Mouse (Mus musculus) megakaryocyte progenitor cell, adult 5-6 weeks (primary cell): ENCODE results near the gene Igsf10. TPM values are rescaled to one million over a fixed set of nuclear protein-coding genes. Genes with fewer than 3 reads are reported as not detected.

Experiments used
- ATAC-seq: replicated peaks from 2 replicates; pipeline ENCODE4 v1.8.0; 2016; ENCODE audit warnings: mild to moderate bottlenecking, moderate TSS enrichment, inconsistent platforms; ENCODE audit not compliant: poor library complexity
- total RNA-seq, 2 experiments: library from RNA; stranded (forward) in 1 of 2; stranded (reverse) in 1 of 2; fragments of 157-497, 149-512 nt in 1 of 2; fragments of 200-1000 nt in 1 of 2; gene quantifications; 2 replicates each; pipeline versions ENCODE4 v1.2.3 to v1.2.4; 2015 to 2017

Igsf10 gene
- total RNA-seq, 2 experiments from 2014 or later: 0.02 to 0.04 TPM

GRCm38 (mm10) chr3:59293437-59294199, 50.6 kb downstream of the Igsf10 start:
- ATAC-seq: no peak

- ATAC-seq: no peak
Measured at GRCm38 (mm10) chr3:59290551-59290950, 53.6 kb downstream of the Igsf10 start.

GRCm38 (mm10) chr3:59278620-59279019, 65.6 kb downstream of the Igsf10 start:
- no peak for ATAC-seq

- ATAC-seq: no peak
Measured at GRCm38 (mm10) chr3:59278254-59278533, 66.0 kb downstream of the Igsf10 start.

GRCm38 (mm10) chr3:59277502-59278253, 66.5 kb downstream of the Igsf10 start:
- ATAC-seq: no peak

GRCm38 (mm10) chr3:59270811-59271210, 73.4 kb downstream of the Igsf10 start:
- no peak for ATAC-seq

Other genes starting within 250 kb of the Igsf10 start
- gene Gpr171, start 242.6 kb downstream of the Igsf10 start, total RNA-seq (2015): 24.3 and 26.9 TPM in 2 replicates
- gene Gpr171, start 242.6 kb downstream of the Igsf10 start, total RNA-seq (2017): 23.1 and 31.9 TPM in 2 replicates
- gene P2ry14, start 190.8 kb downstream of the Igsf10 start, total RNA-seq (2015): 5.7 and 7.2 TPM in 2 replicates
- gene P2ry14, start 190.8 kb downstream of the Igsf10 start, total RNA-seq (2017): 5.0 and 8.0 TPM in 2 replicates
- gene Gpr87, start 149.3 kb downstream of the Igsf10 start, total RNA-seq (2015): not detected in 2 replicates
- not detected in 2 replicates for gene Gpr87, start 149.3 kb downstream of the Igsf10 start, total RNA-seq (2017)
- gene P2ry13, start 133.5 kb downstream of the Igsf10 start, total RNA-seq (2015): 0.95 and 1.6 TPM in 2 replicates
- gene P2ry13, start 133.5 kb downstream of the Igsf10 start, total RNA-seq (2017): 0.78 and 0.83 TPM in 2 replicates
- gene P2ry12, start 81.5 kb downstream of the Igsf10 start, total RNA-seq (2015): 0.32 TPM in 1 of 2 replicates, not detected in the other
- gene P2ry12, start 81.5 kb downstream of the Igsf10 start, total RNA-seq (2017): 0.17 TPM in 1 of 2 replicates, not detected in the other